Mouse (Mus musculus): ENCODE data around the gene Gsk3a.

GRCm38 (mm10) chr7:25281166-25281733, 43.6 kb upstream of the Gsk3a start:
- TF ChIP-seq CTCF (conservative IDR thresholded peaks at IDR 0.05; ENCODE audit: low read length) (no peak), POU5F1 (IDR thresholded peaks at IDR 0.05; ENCODE audit: borderline replicate concordance, low read length) (no peak), NANOG (IDR thresholded peaks at IDR 0.05; ENCODE audit: borderline replicate concordance, low read length) (no peak)

All from E14TG2a.4 (cell line).